Mouse (Mus musculus) kidney, adult 18-20 months (tissue): ENCODE results near the gene Shb.
A peak's percentile ranks its signal among the peaks of the same experiment; 100 is the strongest.

Experiments used
- DNase-seq: peaks from one replicate; pipeline ENCODE4 v3.0.0; 2021

Gene Shb

DNA sequence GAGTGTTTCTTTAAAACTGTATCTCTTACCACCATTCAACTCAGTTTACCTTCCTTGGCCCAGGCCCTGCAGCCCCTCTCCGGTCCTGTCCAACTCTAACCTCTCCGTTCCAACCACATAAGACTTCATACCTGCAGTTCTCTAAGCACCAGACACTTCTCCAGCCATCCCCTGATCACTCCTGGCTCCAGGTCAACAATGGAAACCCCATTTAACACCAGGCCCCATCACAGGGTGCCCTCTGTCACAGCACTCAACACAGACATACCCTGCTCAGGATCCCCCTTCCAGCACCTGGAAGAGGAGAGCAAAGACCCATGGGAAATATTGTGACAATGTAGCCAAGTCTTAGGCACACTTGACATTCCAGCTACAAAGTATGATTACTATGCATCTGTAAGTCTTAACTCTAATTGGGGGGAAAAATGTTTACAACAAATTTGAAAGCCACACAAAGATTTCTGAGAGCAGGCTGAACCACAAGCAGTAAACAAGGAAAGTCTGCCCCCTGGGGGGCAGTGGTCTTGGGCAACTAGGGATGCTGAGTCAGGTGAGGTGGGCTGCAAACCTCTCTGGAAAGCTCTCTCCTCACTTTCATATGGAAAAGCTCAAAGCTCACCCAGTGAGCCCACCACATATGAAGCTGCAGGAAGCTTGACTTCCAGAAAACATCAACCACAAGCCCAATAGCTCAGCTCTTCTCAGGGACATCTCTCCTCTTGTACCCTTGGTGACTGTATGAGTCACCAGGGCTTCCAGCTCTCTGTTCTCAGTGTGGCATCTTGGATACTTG is 4.5 kb downstream of the Shb start:
- DNase-seq = peak; percentile 64

- no peak for DNase-seq
These were observed 5.3 kb downstream of the Shb start for GRCm38 (mm10) chr4:45526846-45527561.

GRCm38 (mm10) chr4:45526175-45526574 is 6.1 kb downstream of the Shb start:
- peak; percentile 12 for DNase-seq

- peak; percentile 9 for DNase-seq
These were observed 6.7 kb downstream of the Shb start for GRCm38 (mm10) chr4:45525541-45525940.

- DNase-seq = no peak
These were observed 7.7 kb downstream of the Shb start for GRCm38 (mm10) chr4:45524602-45525001.

- peak; percentile 28 for DNase-seq
These were observed 8.9 kb downstream of the Shb start for GRCm38 (mm10) chr4:45523360-45523759.

DNA sequence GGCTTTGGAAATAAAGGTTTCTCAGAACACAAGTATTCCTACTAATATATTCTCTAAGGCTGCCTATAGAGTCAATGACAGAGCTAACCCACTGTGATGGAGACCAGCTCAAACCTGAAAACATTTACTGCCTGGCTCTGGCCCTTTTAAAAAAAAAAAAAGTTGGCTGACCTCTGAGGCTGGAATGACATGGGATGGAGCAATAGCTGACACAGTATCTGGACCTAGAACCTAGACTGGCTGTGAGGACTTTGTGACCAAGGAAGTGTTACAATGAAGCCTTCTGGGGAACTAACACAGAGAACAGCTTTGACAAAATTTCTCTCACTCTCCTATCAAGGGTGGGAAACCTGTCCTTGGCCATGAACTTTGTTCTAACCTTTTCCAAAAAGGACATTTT is 9.3 kb downstream of the Shb start:
- DNase-seq = peak; percentile 39

DNA sequence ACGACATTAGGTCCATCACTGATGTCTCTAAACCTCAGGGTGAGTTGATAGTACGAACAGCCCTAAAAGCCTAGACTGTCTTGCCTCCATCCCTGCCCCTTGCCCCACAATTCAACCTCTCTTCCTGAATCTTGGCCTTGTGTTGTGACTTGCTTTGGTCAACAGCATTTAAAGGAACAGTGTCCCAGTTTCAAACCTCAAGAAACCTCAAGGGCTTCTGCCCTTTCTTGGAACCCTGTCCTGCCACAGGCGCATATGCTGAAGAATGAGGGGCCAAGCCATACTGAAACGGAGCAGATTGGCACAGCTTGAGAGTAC is 9.7 kb downstream of the Shb start:
- DNase-seq = peak; percentile 42

- peak; percentile 67 for DNase-seq
These were observed 10.3 kb downstream of the Shb start for GRCm38 (mm10) chr4:45521705-45522582.

DNA sequence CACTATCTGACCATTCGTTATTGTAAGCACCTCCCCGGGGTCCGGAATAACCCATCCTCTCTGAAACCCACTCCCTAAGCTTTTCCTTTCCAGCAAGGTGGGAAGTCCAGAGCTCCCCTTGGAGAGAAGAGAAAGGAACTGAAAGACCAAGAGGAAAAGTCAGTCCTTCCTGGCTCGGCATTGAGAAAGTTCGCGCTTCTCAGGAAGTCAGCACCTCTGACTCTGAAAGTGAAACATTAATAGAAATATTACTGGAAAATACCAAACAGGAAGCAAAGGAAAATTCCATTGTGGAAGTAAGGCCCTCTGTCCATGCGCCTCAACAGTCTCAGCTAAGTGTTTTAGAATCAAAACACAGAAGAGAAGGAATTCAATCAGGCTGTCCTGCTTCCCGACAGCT is 11.9 kb downstream of the Shb start:
- DNase-seq = peak; percentile 74

DNA sequence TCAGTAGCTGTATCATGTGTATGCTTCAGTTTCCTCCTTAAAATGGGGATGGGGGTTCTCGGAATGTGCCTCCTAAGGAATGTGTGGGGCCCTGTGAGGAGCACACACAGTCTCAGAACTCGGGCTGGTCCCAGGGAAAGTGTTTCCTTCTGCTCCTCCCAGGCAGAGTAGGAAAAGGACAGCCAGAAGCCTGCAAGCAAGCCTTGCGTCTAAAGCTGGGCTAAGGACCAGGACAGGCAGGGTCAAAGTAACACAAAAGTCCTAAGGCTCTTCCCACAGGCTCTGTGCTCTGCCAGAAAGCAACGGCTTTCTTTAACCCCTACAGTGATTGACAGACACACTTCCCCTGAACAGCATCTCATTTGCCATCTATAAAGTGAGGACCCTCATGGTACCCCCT is 14.9 kb downstream of the Shb start:
- peak; percentile 56 for DNase-seq

GRCm38 (mm10) chr4:45515894-45516293 is 16.4 kb downstream of the Shb start:
- no peak for DNase-seq

DNA sequence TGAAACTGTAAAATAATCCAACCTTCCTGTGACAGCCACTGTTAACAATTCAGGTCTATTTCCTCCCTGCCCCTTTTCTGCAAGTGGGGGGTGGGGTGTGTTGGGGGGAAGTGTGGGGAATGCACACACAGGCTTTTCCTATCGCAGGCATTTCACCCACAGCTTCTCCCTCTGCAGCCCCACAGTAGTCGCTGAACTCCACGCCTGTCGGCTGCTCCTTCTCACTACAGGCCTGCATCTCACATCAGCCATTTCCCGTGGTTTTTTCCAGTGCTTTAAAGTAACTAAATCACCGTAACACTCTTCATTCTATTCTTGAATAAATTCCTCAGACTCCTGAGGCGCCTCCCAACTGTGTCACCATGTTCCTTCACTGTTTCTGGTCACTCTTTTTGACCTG is 17.9 kb downstream of the Shb start:
- DNase-seq = no peak

DNA sequence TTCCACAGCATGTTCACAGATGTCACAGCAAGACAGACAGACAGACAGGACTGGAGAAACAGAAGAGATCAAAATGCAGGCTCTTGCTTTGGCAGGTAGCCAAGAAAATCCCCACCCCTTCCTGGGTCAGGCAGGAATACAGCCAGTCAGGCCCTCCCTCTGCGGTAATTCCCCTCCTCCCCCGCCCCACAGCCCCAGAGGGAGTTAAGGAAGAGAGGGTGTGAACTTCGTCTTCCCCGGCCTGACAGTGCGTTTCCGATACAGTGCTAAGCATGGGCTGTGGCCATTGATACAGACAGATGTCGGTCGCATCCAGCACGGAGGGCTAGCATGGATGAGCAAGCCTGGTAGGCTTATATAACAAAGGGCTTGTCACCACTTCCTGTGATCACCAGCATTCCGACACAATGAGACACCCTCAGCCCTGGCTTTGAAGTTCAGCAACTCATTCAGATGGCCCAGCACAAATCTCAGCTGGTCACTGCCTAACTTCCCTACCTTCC is 18.4 kb downstream of the Shb start:
- peak; percentile 73 for DNase-seq

DNA sequence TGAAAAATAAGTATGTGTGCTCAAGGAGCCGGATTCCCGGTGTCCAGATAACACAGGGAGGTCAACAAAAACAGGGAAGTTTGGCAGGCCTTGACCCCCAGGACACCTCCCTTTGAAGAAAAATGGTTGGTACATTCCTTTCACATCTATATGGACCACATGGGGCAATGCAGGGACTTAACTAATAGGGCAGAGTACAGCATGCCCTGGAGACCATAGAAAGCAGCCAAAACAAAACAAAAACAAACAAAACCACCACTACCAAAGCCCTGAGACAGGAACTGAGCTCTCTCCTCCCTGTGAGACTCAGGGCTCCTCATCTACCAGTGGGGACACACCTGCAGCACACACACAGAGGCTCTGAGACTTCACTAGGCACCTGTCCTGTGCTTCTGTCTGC is 18.9 kb downstream of the Shb start:
- DNase-seq = no peak

GRCm38 (mm10) chr4:45510163-45510562 is 22.1 kb downstream of the Shb start:
- DNase-seq = peak; percentile 87

DNA sequence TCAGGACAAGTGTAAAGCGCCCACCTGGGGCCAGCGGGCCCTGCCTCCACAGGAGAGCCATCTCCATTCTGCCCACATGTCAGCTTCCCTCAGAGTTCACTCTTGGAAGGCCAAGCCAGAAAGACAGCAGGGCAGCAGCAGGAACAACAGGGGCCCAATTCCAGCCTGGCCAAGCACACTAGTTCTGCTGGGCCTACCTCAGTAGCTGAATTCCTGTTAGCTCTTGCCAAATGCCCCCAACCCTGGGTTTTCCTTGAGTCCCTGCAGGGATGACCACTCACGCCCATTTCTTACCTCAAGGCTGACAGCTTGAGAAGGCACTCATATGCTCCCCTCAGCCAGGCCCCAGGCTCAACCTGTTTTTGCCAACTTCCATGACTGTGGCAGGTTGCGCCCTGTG is 22.9 kb downstream of the Shb start:
- no peak for DNase-seq

DNA sequence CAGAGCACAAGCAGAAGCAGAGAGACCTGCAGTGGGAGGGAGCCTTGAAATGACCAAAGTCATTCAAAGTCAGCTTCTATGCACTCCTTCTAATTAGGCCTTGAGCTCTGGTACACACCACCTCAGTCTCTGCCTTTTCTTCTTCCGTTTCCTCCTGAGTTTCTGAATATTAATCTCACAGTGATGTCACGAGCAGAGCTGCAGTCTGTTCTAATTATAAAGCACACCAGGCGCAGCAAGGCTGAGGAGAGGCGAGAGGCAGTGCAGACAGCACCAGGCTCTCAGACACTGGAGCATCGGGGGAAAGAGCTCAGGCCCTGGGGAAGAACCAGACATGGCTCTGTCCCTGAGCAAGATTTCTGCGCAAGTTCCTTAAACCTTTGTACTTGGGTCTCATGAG is 23.8 kb downstream of the Shb start:
- no peak for DNase-seq

GRCm38 (mm10) chr4:45507476-45507875 is 24.8 kb downstream of the Shb start:
- no peak for DNase-seq

- DNase-seq = no peak
These were observed 25.2 kb downstream of the Shb start for GRCm38 (mm10) chr4:45507039-45507438.

DNA sequence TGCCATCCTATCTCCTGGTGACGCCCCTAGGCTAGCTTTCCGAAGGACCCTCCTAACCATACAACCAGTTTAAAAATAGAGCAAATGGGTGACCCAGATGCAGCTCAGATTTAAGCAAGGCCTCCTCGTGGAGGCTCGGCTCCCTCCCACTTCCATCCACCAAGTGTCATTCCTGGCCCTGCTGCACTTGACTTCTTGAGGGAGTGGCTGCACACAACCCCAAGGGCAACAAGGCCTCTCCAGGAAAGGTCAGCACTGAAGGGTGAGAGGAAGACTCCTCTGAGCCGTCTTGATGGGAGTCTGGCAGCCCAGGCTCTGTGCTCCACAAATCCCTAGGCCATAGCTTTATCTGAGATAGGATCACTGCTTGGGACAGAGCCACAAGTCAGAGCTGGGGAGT is 25.7 kb downstream of the Shb start:
- no peak for DNase-seq

DNA sequence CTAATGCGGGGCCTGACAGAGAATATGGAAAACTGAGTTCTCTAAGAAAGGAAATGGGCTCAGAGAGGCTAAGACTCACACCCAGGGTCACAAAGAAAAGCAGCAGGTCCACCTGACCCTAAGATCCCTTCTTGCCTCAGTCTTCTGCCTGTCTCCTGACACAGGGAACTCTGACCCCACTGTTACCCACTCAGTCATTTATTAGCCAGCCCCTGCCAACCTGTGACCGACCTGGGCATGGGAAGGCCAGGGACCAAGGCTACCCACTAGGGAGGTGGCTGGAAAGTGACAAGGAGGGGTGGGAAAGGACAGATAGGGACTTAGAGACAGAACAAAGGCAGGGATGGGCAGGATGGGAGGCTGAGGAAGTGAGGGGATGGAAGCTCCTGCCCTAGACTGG is 26.6 kb downstream of the Shb start:
- peak; percentile 69 for DNase-seq

DNA sequence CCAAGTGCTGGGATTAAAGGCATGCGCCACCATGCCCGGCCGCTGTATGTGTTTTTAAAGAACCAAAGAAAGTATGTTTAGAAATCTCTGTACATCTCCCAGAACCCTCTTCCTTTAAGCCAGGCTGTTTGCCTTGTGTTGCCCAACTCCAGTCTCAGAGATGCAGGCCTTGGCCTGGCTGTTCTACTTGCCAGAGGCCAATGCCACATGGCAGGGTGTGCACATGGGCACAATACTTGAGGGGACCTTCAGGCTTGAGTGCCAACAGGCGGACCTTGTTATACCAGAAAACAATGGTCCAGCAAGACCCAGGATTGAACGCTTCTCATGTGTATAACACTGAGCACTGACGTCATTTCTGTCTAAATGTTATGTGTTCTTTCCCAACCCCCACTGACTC is 27.1 kb downstream of the Shb start:
- DNase-seq = no peak

- no peak for DNase-seq
These were observed 28.5 kb downstream of the Shb start for GRCm38 (mm10) chr4:45503816-45504215.
